Mouse (Mus musculus) limb, embryonic 13.5 days (tissue): ENCODE data around the gene Zmiz1. TPM values are rescaled to one million over a fixed set of nuclear protein-coding genes. Genes with fewer than 3 reads are reported as not detected.

ENCODE experiments used
- ATAC-seq: fragments of 200-750 bp; cut with Nextera tagmentation; 2 replicates; pipeline ENCODE4 v1.8.0; 2017; ENCODE audit warnings: low read depth, moderate number of reproducible peaks, moderate TSS enrichment; ENCODE audit not compliant: low FRiP score
- H3K27ac ChIP-seq: fragments of 300-500 bp; sonication (generic); 2 replicates; pipeline ENCODE4 v1.5.1; 2015; ENCODE audit warnings: inconsistent platforms, mild to moderate bottlenecking, moderate library complexity
- H3K27me3 ChIP-seq: fragments of 300-500 bp; sonication (generic); 2 replicates; pipeline ENCODE4 v1.6.1; 2015; ENCODE audit warnings: mild to moderate bottlenecking, inconsistent platforms
- H3K36me3 ChIP-seq: fragments of 300-500 bp; sonication (generic); 2 replicates; pipeline ENCODE4 v1.6.1; 2015; ENCODE audit warnings: inconsistent platforms, mild to moderate bottlenecking, moderate library complexity
- H3K4me1 ChIP-seq: fragments of 300-500 bp; sonication (generic); 2 replicates; pipeline ENCODE4 v1.6.1; 2015; ENCODE audit warnings: inconsistent platforms
- H3K4me2 ChIP-seq: fragments of 300-500 bp; sonication (generic); replicated peaks from 2 replicates; pipeline ENCODE4 v1.6.1; 2015; ENCODE audit warnings: inconsistent platforms, mild to moderate bottlenecking, moderate library complexity
- H3K4me3 ChIP-seq: fragments of 300-500 bp; sonication (generic); 2 replicates; pipeline ENCODE4 v1.5.1; 2015; ENCODE audit warnings: moderate library complexity, mild to moderate bottlenecking, inconsistent platforms
- H3K9ac ChIP-seq: fragments of 300-500 bp; sonication (generic); 2 replicates; pipeline ENCODE4 v1.6.1; 2015; ENCODE audit warnings: mild to moderate bottlenecking, inconsistent platforms
- H3K9me3 ChIP-seq: fragments of 300-500 bp; sonication (generic); 2 replicates; pipeline ENCODE4 v1.6.1; 2016; ENCODE audit warnings: inconsistent platforms
- WGBS: fragments of 180-500 bp; shearing (Covaris S2); methylation state at CpG from one replicate; pipeline ENCODE4 v1.1.7; 2015; 5-methylcytosine and 5-hydroxymethylcytosine counted together
- polyA plus RNA-seq: library from polyadenylated mRNA; unstranded; fragments of >200 nt; fragmentation: Nextera tagmentation; extraction: Ambion mirVana; gene quantifications from 2 replicates; pipeline ENCODE4 v1.2.1, GENCODE M21; 2015

The Zmiz1 gene
- polyA plus RNA-seq, 1 experiment from 2014 or later = 68.6 TPM

DNA sequence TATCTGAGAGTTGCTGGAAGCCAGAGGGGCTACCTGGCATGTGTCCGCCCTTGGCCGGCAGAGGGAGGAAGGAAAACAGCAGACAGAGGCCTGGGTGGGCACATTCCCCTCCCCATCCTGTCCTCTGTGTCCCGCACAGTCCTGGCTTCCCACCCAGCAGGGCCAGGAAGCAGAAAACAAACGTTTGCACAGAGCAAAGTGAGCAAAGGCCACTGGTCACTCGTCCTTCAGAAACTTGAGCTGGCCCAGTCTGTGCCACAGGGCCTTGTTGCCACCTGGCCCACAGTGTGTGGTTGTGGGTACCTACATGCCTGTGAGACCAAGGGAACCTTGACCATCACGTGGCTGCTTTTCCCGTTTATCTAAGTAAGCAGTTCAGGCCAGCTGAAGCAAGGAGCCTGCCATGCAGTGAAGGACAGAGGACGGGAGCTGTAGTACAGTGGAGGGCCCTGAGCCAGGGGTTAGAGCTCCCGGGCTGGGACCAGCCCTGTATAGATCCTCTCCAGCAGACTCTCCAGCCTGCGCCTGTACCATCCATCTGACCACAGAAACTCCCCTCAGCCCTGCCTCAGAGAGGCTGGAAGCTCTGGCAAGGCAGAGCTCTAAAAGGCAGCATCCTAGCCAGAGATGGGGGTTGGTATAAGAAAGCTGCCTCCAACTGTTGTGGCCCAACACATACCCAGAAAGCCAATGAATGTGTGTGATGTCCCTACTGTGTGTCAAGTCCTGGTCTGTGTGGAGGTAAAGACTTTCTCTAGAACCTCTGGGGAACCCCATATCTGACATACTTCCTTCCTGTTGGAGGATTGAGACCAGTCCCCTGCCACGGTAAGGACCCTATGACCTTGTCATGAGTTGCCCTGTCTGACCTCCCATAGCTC lies 64.5 kb downstream of the Zmiz1 start:
- H3K9me3 ChIP-seq = no peaks in the 10 kb centered on the region
- H3K4me2 ChIP-seq = no peak overlapping the region
- H3K4me1 ChIP-seq = peaks cover 68% of the 10 kb centered on the region
- peak overlapping the region; percentile 10; the same call in 1 of the 2 replicates for H3K27ac ChIP-seq
- H3K9ac ChIP-seq = 0 out of 2 replicates have a peak overlapping the region, but pooled peaks have one; percentile 19
- ATAC-seq = no peak
- 63% methylated on average over 11 of the region's 11 CpGs for WGBS
- H3K27me3 ChIP-seq = no peaks in the 10 kb centered on the region
- no peak overlapping the region for H3K4me3 ChIP-seq
- H3K36me3 ChIP-seq = peaks cover 61% of the 10 kb centered on the region

DNA sequence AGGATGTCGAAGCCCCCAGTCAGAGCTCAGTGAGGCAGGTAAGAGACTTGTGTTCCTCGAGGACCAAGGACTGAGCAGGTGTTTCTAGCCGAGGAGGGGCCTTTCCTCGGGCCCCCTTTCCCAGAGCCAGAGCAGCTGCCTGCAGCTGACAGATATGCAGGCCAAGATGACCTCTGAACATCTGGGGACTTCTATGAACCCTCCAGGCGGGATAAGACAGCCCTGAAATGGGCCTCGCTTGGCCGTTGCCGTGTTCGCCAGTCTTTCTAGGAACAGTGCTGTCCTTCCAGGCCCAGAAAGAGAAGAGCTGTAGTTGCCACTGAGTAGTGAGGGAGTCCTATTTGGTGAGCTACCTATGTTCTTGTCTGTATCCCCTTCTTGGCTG lies 65.1 kb downstream of the Zmiz1 start:
- ATAC-seq = no peak
- peak overlapping the region; percentile 10; the same call in 1 of the 2 replicates for H3K27ac ChIP-seq

DNA sequence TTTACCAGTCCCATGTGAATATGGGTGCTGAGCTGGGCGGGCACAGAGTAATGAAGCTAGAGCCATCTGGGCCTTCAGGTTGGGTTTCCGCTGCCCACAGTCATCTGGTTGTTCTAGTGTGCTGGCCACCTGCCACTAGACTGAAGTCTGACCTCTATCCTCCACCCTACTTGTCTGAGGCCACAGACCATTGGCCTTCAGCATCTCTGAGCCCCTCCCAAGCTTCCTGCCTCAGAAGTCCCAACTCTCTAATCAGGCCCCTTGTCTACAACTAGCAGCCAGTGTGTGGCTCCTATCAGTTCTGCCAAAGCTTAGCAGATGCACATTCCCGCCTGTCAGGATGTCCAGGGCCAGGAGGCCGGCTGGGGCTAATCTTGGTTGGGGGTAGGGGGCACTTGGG lies 65.9 kb downstream of the Zmiz1 start:
- H3K27ac ChIP-seq = no peak overlapping the region
- peaks cover 55% of the 10 kb centered on the region for H3K4me1 ChIP-seq

More for the DNA sequence above, 65.1 kb downstream of the Zmiz1 start:
- Histone ChIP-seq H3K27me3 (no peaks in the 10 kb centered on the region), H3K9ac (no peak overlapping the region), H3K4me3 (no peak overlapping the region), H3K4me2 (no peak overlapping the region), H3K9me3 (no peaks in the 10 kb centered on the region), H3K4me1 (peaks cover 63% of the 10 kb centered on the region), H3K36me3 (peaks cover 65% of the 10 kb centered on the region)
- 74% methylated on average over 9 of the region's 9 CpGs for WGBS

DNA sequence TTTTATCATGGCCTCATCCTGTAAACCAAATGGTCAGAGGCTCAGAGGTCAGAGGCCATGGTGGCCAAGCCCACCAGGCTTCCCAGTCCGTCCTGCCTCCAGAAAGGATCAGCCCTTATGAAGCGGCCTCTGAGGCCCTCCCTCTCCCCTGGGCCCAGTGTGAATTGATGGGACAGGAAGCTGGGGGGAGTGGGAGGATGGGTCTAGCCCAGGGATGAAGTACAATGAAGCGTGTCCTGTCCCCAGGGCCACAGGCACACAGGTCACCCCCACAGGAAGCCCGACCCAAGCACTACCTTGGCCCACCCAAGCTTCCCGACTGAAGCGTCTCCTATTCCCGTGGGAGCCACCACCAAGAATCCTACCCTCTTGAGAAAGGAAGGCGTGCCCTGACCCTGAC lies 66.7 kb downstream of the Zmiz1 start:
- peaks cover 77% of the 10 kb centered on the region for H3K36me3 ChIP-seq
- ATAC-seq = no peak

More for the DNA sequence above, 65.9 kb downstream of the Zmiz1 start:
- H3K4me3 ChIP-seq = no peak overlapping the region
- H3K9me3 ChIP-seq = no peaks in the 10 kb centered on the region
- H3K9ac ChIP-seq = no peak overlapping the region; the same call in 1 of the 2 replicates
- 66% methylated on average over 4 of the region's 4 CpGs for WGBS
- H3K36me3 ChIP-seq = peaks cover 71% of the 10 kb centered on the region
- no peak overlapping the region for H3K4me2 ChIP-seq
- ATAC-seq = no peak
- no peaks in the 10 kb centered on the region for H3K27me3 ChIP-seq

DNA sequence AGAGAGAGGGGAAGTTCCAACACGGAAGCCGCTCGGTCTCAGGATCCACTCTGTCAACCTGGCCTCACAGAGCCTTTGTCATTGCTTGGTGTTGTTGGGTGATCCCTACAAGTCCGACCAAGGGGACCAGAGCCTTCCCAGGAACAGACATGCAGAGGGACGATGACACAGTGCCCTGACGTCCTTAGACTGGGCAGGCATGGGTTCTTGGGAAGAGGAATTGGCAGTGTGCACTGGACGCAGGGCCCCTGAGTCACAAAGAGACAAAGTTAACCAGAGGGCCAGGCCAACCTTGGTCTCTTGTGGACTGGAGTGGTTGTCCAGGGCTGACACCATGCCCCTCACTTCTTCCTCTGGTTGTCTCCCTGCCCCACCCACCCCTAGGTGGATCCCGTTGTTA lies 67.9 kb downstream of the Zmiz1 start:
- no peak for ATAC-seq
- H3K36me3 ChIP-seq = peaks cover 74% of the 10 kb centered on the region
- H3K27me3 ChIP-seq = no peaks in the 10 kb centered on the region
- no peak overlapping the region for H3K27ac ChIP-seq
- no peak overlapping the region for H3K9ac ChIP-seq
- WGBS = 86% methylated on average over 7 of the region's 8 CpGs
- H3K4me1 ChIP-seq = peaks cover 40% of the 10 kb centered on the region
- no peak overlapping the region for H3K4me2 ChIP-seq
- no peak overlapping the region for H3K4me3 ChIP-seq
- H3K9me3 ChIP-seq = no peaks in the 10 kb centered on the region

More for the DNA sequence above, 66.7 kb downstream of the Zmiz1 start:
- H3K4me1 ChIP-seq = peaks cover 46% of the 10 kb centered on the region
- no peak overlapping the region for H3K4me3 ChIP-seq
- no peaks in the 10 kb centered on the region for H3K9me3 ChIP-seq
- H3K27me3 ChIP-seq = no peaks in the 10 kb centered on the region
- no peak overlapping the region for H3K27ac ChIP-seq
- no peak overlapping the region for H3K9ac ChIP-seq
- H3K4me2 ChIP-seq = no peak overlapping the region
- WGBS = 71% methylated on average over 8 of the region's 8 CpGs

DNA sequence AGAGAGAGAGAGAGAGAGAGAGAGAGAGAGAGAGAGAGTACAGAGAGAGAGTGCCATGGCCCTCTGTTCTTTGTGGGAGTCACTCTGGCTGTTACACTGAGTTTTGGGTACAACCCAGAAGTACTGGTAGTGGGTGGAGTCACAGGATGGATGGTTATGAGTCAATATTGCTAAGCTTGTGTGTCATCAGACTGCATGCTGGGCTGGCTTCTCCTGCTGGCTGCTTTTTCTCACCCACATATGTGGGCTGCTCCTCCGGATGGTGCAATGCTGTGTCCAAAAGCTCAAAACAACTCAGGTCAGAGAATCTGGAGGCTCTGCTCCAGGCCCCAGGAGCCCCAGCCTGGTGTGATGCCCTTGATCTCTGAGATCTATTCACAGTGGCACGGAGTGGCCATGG lies 68.3 kb downstream of the Zmiz1 start:
- WGBS = 95% methylated on average over 2 of the region's 2 CpGs
- no peak overlapping the region for H3K4me2 ChIP-seq
- peaks cover 71% of the 10 kb centered on the region for H3K36me3 ChIP-seq
- H3K27me3 ChIP-seq = no peaks in the 10 kb centered on the region
- no peak overlapping the region for H3K27ac ChIP-seq
- no peak overlapping the region for H3K4me3 ChIP-seq
- no peak overlapping the region for H3K9ac ChIP-seq
- H3K4me1 ChIP-seq = peaks cover 40% of the 10 kb centered on the region
- ATAC-seq = no peak
- no peaks in the 10 kb centered on the region for H3K9me3 ChIP-seq

DNA sequence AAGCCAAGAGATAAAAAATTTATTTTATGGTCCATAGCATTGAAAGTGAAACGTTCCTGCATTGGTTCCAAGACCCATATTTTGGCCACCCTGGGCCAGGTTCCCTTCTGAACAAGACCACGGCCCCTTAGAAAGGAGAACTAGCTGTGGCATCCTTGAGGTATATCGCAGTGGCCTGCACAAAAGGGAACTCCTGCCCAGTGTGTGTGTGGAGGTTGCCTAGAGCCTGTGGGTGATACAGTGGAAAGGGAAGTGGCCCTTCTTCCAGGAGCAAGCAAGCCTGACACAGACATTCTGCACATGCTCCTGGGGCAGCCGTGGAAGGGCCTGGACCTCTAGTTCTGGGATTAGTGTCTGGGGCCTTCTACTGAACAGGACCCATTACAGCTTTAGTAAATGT lies 71.4 kb downstream of the Zmiz1 start:
- no peak overlapping the region for H3K4me3 ChIP-seq
- no peaks in the 10 kb centered on the region for H3K27me3 ChIP-seq
- ATAC-seq = no peak
- peaks cover 41% of the 10 kb centered on the region for H3K4me1 ChIP-seq
- H3K27ac ChIP-seq = no peak overlapping the region
- peaks cover 61% of the 10 kb centered on the region for H3K36me3 ChIP-seq
- WGBS = 88% methylated on average over 4 of the region's 4 CpGs
- H3K4me2 ChIP-seq = no peak overlapping the region
- H3K9me3 ChIP-seq = no peaks in the 10 kb centered on the region
- H3K9ac ChIP-seq = no peak overlapping the region

DNA sequence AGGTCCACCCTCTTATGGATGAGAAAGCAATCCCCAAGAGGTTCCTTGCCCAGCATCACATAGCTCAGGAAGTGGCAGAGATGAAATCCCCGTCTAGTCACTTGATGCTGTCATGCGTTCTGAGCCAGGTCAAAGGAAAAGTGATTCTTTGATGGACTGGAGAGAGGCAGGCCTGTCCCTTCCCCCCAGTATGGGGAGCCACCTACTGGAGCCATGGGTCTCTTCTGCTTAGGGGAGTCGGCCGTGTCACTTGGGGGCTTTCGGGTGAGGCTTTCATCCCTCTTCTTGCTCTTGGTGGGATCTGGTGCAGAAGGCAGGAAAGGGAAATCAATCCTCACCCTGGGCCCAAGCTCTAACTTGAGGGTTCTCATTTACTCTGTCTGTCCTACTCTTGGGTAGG lies 71.8 kb downstream of the Zmiz1 start:
- Histone ChIP-seq H3K4me2 (no peak overlapping the region), H3K4me1 (peaks cover 37% of the 10 kb centered on the region), H3K36me3 (peaks cover 61% of the 10 kb centered on the region), H3K9me3 (no peaks in the 10 kb centered on the region), H3K4me3 (no peak overlapping the region), H3K27ac (no peak overlapping the region), H3K9ac (no peak overlapping the region), H3K27me3 (no peaks in the 10 kb centered on the region)
- 68% methylated on average over 5 of the region's 5 CpGs for WGBS
- ATAC-seq = no peak

DNA sequence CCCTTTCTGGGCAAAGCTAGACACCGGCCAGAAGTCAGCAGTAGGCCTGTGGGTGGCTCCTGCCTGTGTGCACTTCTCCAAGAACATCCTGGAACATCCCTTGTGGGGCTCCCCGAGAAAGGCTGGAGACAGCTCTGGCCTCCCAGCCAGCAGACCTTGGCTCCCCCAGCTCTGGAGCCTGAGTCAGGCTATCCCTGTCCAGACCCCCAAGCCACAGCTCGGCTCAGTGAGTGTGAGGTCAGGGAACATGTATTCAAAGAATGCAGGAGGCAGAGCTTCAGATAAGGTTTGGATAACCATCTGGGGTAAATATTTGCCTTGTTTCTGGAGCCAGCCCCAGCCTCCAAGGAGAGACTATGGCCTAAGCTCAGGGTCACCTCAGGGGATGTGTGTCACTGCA lies 74.0 kb downstream of the Zmiz1 start:
- H3K4me2 ChIP-seq = no peak overlapping the region
- 63% methylated on average over 3 of the region's 3 CpGs for WGBS
- peaks cover 43% of the 10 kb centered on the region for H3K4me1 ChIP-seq
- H3K4me3 ChIP-seq = no peak overlapping the region
- H3K9me3 ChIP-seq = no peaks in the 10 kb centered on the region
- no peak overlapping the region for H3K9ac ChIP-seq
- ATAC-seq = no peak
- no peak overlapping the region; the same call in 1 of the 2 replicates for H3K27ac ChIP-seq
- peaks cover 68% of the 10 kb centered on the region for H3K36me3 ChIP-seq
- H3K27me3 ChIP-seq = no peaks in the 10 kb centered on the region

DNA sequence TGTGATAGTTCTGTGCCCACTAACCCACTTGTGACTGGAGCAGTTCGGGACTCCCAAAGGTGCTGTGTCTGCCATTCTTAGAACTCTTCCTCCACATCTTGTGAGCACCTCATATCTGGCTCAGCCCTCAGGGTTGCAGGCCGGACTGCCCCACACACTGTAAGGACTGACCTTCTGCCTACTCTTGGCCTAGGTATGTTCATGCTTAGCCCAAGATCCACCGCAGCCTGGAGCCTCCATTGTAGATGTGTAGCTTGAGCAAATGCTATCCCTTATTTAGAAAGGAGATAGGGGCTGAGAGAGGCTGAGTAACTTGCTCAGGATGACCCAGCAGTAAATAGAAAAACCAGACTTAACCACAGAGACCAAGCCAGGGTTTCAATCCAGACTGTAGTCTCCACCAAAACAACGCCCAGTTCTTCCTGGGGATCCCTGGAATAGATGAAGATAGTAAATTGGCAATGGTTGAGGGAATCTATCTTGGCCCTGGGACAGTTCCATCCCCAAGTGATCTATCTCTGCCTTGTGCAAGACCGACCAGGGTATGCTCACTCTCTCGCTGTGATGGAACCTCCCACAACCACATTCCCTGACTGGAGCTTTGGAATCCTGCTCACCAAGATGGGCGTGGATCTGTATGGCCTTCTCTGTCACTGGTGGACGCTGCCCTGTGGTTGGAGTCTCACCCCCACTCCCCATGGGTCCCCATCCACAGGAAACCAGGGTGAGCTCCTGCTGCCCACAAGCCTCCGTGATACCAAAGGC lies 74.8 kb downstream of the Zmiz1 start:
- Histone ChIP-seq H3K4me3 (no peak overlapping the region), H3K27me3 (no peaks in the 10 kb centered on the region), H3K4me2 (no peak overlapping the region), H3K36me3 (peaks cover 68% of the 10 kb centered on the region), H3K27ac (peak overlapping the region; percentile 48; the same call in 1 of the 2 replicates), H3K9me3 (no peaks in the 10 kb centered on the region), H3K4me1 (peaks cover 43% of the 10 kb centered on the region), H3K9ac (no peak overlapping the region)
- WGBS = 81% methylated on average over 9 of the region's 9 CpGs
- no peak for ATAC-seq

DNA sequence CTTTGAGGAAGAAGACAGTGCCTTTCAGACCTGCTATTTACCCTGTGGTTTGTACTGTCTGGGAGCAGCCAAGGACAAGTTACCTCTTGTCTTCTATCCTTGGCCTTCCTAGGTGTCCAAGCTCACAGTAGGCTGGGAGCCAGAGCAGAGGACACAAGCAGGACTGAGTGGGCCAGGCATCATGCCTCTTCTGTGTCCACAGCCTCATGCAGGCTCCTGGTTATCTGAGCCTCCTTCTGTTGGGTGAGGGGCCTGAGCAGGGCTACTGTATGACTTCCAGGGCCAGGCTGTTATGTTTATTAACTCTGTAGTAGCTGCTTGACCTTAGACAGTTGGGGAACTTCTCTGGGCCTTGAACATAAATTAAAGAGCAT lies 75.4 kb downstream of the Zmiz1 start:
- ATAC-seq = no peak
- no peak overlapping the region for H3K4me3 ChIP-seq
- H3K9me3 ChIP-seq = no peaks in the 10 kb centered on the region
- H3K4me2 ChIP-seq = no peak overlapping the region
- peaks cover 68% of the 10 kb centered on the region for H3K36me3 ChIP-seq
- peaks cover 46% of the 10 kb centered on the region for H3K4me1 ChIP-seq
- H3K9ac ChIP-seq = no peak overlapping the region
- no peaks in the 10 kb centered on the region for H3K27me3 ChIP-seq
- 0 out of 2 replicates have a peak overlapping the region, but pooled peaks have one; percentile 48 for H3K27ac ChIP-seq

DNA sequence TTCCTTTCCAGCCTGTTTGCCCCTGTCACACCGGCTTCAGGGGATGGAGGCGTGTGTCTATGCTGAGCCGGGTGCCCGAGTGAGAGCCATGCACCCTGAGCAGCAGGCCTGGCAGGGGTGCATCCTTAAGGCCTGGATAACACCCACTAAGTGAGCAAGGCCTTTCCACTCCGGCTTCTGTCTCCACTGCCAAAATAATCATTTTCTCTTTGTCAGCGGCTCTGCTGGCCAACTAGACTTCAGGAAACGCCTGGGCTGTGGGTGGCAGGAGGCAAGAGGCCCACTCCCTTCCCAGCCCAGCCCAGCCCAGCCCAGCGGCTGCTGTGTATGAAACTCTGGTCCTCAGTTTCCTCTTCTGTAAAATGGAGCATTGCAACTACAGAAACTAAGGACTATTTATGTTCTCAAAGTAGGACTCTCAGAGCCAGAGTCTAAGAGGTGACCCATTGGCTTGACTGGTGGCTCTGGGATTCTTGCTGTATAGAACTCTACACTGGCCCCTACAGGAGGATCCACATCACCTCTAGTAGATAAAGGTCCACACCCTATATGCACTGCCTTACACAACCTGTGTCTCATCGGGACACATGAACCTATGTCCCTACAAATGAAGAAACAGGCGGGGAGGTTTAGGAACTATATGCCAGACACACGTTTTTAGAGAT lies 76.1 kb downstream of the Zmiz1 start:
- 0 out of 2 replicates have a peak overlapping the region, but pooled peaks have one; percentile 48 for H3K27ac ChIP-seq
- peaks cover 71% of the 10 kb centered on the region for H3K36me3 ChIP-seq
- no peak overlapping the region for H3K9ac ChIP-seq
- no peaks in the 10 kb centered on the region for H3K27me3 ChIP-seq
- peaks cover 53% of the 10 kb centered on the region for H3K4me1 ChIP-seq
- H3K9me3 ChIP-seq = no peaks in the 10 kb centered on the region
- no peak overlapping the region for H3K4me2 ChIP-seq
- 73% methylated on average over 11 of the region's 11 CpGs for WGBS
- no peak for ATAC-seq
- H3K4me3 ChIP-seq = no peak overlapping the region
